Mouse (Mus musculus) G1E (cell line): ENCODE measurements around the gene Slc48a1. TPM values are rescaled to one million over a fixed set of nuclear protein-coding genes. Genes with fewer than 3 reads are reported as not detected.

ENCODE experiments used
- ATAC-seq: 2 replicates; pipeline ENCODE4 v1.8.0; 2016; ENCODE audit warnings: mild to moderate bottlenecking; ENCODE audit not compliant: insufficient number of reproducible peaks, poor library complexity, low FRiP score, severe bottlenecking; ENCODE audit errors: extremely low read depth
- DNase-seq: peaks from one replicate; pipeline ENCODE4 v3.0.0; 2012; ENCODE audit warnings: low spot score
- H3K27me3 ChIP-seq: 2 replicates; pipeline ENCODE4 v1.6.1; 2012; ENCODE audit warnings: mild to moderate bottlenecking, low read length, inconsistent platforms; ENCODE audit not compliant: insufficient read depth
- H3K36me3 ChIP-seq: replicated peaks from 2 replicates; pipeline ENCODE3; 2012; ENCODE audit warnings: mild to moderate bottlenecking, inconsistent platforms
- H3K4me1 ChIP-seq: 2 replicates; pipeline ENCODE4 v1.6.1; 2012; ENCODE audit warnings: low read depth, low read length, inconsistent platforms, mixed read lengths; ENCODE audit not compliant: insufficient read depth
- H3K4me3 ChIP-seq: 2 replicates; pipeline ENCODE4 v1.5.1; 2012; ENCODE audit warnings: low read depth, mild to moderate bottlenecking, inconsistent platforms, low read length, moderate library complexity, mixed read lengths
- H3K9me3 ChIP-seq: replicated peaks from 2 replicates; pipeline ENCODE4 v1.6.1; 2012; ENCODE audit warnings: inconsistent platforms
- CTCF ChIP-seq: IDR thresholded peaks from 2 replicates; pipeline ENCODE4 v1.5.1; 2012; ENCODE audit warnings: low read depth, low read length, inconsistent platforms, mixed read lengths
- GATA1 ChIP-seq: IDR thresholded peaks from 2 replicates; pipeline ENCODE4 v1.6.1; 2012; ENCODE audit warnings: borderline replicate concordance, low read length, inconsistent platforms, mixed read lengths
- GATA2 ChIP-seq: IDR thresholded peaks from 2 replicates; pipeline ENCODE4 v1.6.1; 2012; ENCODE audit warnings: low read depth, low read length, inconsistent platforms, borderline replicate concordance
- POLR2AphosphoS5 ChIP-seq: IDR thresholded peaks from 2 replicates; pipeline ENCODE4 v1.6.1; 2012; ENCODE audit warnings: low read depth, low read length, inconsistent platforms; ENCODE audit not compliant: insufficient replicate concordance
- TAL1 ChIP-seq: conservative IDR thresholded peaks from 2 replicates; pipeline ENCODE4 v1.6.1; 2012; ENCODE audit warnings: low read depth, low read length, inconsistent platforms, mixed read lengths
- polyA plus RNA-seq: library from polyadenylated mRNA; stranded (reverse); fragments of >175 nt; gene quantifications from 2 replicates; pipeline ENCODE4 v1.2.3, GENCODE M21; 2012
- total RNA-seq, 2 experiments: library from RNA; stranded (forward) in 1 of 2; stranded (reverse) in 1 of 2; fragments of 200-1000 nt in 1 of 2; fragments of >200 nt in 1 of 2; fragmentation: Nextera tagmentation in 1 of 2; gene quantifications; 2 replicates each; pipeline ENCODE4 v1.2.3; 2014 to 2017

Slc48a1 gene
- total and polyA plus RNA-seq, 3 experiments = 108 to 256 (median 125) TPM

DNA sequence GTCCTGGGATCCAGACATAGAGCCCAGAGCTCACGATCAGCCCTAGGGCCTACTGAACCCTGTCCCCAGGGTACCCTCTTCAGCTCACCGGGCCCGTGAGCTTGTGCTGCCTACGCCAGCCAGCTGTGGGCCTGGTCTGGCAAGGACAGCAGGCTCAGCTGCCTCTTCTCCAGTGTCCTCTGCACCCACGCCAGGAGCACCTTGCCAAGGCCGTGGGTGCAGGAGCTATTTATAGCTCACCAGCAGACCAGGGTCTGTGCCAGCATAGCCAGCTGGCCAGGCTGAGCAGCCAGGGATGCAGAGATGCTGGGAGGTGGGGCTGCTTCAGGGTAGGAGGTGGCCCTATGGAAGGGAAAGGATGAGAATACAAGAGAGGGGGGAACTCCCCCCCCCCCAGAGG lies 33.8 kb downstream of the Slc48a1 start:
- no peak overlapping the region; the same call in 1 of the 2 replicates for H3K4me3 ChIP-seq
- H3K9me3 ChIP-seq = no peaks in the 10 kb centered on the region
- TF ChIP-seq GATA2 = no peak
- no peak for ATAC-seq
- H3K27me3 ChIP-seq = no peaks in the 10 kb centered on the region
- H3K4me1 ChIP-seq = peaks cover 57% of the 10 kb centered on the region
- H3K36me3 ChIP-seq = peaks cover 98% of the 10 kb centered on the region
- no peak for DNase-seq

DNA sequence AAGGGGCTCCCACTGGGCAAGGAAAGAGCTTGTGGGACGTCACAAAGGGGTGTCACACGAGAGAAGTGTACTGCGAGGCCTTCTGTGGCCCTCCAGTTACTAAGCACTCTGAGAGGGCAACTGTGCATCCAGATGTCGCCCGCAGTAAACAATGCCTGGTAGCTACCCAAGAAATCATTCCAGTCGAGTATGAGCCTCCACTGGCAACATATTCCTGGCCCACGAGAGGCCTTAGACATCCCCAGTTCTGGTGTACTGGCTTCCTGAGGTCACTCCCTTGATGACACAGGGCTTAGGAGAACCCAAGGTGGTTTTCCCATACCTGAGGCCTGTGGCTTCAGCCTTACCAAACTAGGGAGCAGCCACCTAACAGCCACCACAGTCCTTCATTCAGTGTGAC lies 34.6 kb downstream of the Slc48a1 start:
- Histone ChIP-seq H3K27me3 (no peaks in the 10 kb centered on the region), H3K4me3 (no peak overlapping the region), H3K36me3 (peaks cover 97% of the 10 kb centered on the region), H3K9me3 (no peaks in the 10 kb centered on the region), H3K4me1 (peaks cover 63% of the 10 kb centered on the region)
- TF ChIP-seq POLR2AphosphoS5 (no peak), GATA2 (no peak), TAL1 (no peak), CTCF (no peak), GATA1 (no peak)
- ATAC-seq (no peak), DNase-seq (no peak)

DNA sequence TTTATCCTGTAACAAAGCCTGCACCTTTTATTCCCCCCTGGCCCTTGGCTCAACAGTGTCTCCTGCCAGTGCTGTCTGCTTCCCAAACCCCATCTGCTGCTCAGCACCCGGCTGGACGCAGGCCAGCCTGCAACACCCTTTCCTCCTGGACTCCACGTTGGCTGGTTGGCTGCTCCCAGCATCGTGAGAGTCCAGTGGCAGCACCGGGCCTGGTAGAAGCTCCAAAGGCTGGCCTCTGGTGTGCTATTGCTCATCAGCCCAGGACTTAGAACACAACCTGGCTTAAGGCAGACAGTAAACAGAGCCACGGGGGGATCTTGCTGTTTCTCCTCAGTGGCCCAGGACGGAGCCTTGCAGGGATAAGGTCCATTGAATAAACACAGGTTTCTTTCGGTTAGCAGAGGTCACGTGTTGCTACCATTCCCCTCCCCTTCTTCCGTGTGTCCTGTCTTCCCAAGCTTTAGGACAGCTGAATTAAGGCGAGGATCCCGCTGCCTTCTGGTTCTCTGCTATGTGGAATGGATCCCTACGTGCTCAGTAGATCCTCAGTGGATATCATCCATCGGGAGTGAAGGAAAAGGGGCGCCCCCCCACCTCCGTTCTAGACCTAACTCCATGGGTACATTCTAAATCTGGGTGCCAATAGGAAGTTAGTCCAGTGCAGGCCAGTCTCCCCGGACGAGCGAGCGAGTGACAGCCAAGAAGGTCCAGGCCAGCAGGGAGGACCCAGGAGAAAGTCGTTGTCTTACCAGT lies 35.3 kb downstream of the Slc48a1 start:
- Histone ChIP-seq H3K9me3 (no peaks in the 10 kb centered on the region), H3K4me3 (no peak overlapping the region), H3K36me3 (peaks cover 97% of the 10 kb centered on the region), H3K27me3 (no peaks in the 10 kb centered on the region), H3K4me1 (peaks cover 70% of the 10 kb centered on the region)
- DNase-seq (no peak), ATAC-seq (no peak)
- no peak for TF ChIP-seq TAL1
- TF ChIP-seq GATA1 = no peak
- no peak for TF ChIP-seq POLR2AphosphoS5
- TF ChIP-seq GATA2 = no peak
- TF ChIP-seq CTCF = no peak

DNA sequence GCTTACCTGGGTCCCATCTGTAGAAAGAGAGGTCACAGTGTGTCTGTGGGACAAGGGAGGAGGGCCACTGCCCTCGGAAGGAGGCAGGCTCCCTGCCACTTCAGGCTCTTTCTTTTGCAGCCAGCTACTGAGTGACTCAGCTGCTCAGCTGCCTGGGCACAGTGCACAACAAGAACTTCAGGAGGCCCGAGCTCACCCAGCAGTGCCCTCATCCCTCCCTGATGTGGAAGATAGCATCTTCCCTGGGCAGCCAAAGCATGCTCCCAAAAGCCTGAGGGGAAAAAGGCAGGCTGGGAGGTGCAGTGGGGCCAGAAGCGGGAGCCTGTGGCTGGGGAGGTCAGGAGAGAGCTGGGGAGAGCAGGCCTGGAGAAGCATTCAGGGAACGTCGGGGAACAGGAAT lies 36.4 kb downstream of the Slc48a1 start:
- H3K4me3 ChIP-seq = peak overlapping the region; percentile 7; the same call in 1 of the 2 replicates
- peaks cover 92% of the 10 kb centered on the region for H3K36me3 ChIP-seq
- no peaks in the 10 kb centered on the region for H3K27me3 ChIP-seq
- H3K9me3 ChIP-seq = no peaks in the 10 kb centered on the region
- ATAC-seq = no peak
- peaks cover 75% of the 10 kb centered on the region for H3K4me1 ChIP-seq
- DNase-seq = no peak
- TF ChIP-seq GATA2 = no peak
- TF ChIP-seq CTCF = no peak
- no peak for TF ChIP-seq TAL1
- no peak for TF ChIP-seq POLR2AphosphoS5
- no peak for TF ChIP-seq GATA1

DNA sequence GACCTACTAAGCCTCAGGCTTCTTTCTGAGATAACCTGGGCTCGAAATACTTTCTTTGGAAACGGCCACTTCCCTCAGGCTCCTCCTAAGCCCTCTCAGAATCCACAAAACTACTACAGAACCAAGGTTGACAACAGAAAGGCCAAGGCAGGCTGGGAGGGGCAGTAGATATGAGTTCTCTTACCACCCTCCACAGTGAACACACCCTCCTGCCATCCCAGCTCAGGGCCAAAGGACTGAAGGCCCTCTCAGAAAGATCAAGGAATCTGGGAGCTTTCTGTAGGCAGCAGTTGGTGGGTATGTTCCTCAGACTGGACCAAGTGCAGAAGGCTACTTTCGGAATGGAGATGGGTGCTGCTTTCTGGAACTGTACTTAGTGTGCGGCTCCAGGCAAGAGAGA lies 36.9 kb downstream of the Slc48a1 start:
- no peaks in the 10 kb centered on the region for H3K27me3 ChIP-seq
- DNase-seq = no peak
- H3K9me3 ChIP-seq = no peaks in the 10 kb centered on the region
- ATAC-seq = no peak
- peaks cover 80% of the 10 kb centered on the region for H3K4me1 ChIP-seq
- no peak for TF ChIP-seq TAL1
- no peak for TF ChIP-seq GATA2
- TF ChIP-seq GATA1 = no peak
- TF ChIP-seq POLR2AphosphoS5 = no peak
- TF ChIP-seq CTCF = no peak
- no peak overlapping the region for H3K4me3 ChIP-seq
- peaks cover 92% of the 10 kb centered on the region for H3K36me3 ChIP-seq

DNA sequence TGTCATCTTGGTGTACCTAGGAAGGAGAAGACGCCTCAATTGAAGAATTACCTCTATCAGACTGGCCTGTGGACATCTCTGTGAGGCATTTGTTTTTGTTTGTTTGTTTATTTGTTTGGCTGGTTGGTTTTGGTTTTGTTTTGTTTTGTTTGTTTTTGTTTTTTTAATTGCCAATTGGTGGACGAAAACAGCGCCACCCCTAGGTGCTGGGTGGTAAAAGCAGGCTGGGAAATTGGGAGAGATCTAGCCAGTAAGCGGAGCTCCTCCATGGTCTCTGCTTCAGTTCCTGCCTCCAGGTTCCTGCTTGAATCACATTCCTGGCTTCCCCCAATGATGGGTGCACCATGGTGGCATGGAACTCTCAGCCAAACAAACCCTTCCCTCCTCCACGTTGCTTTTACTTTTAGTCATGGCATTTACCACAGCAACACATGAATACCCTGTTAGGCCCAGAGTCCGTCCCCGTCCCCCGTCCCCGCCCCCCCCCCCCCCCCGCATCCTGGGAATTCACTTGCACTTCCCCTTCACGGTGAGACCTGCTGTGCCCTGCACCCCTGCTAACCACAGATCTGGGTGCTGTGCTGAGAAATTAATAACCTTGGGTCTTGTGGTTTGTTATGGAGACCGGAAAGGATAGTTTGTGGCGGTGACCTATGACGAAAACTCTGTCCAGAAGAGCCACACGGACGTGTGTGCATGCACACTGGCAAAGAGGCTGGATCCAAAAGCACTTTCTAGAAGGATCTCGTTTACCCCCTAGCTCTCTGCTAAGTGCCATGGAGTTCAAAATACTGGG lies 38.1 kb downstream of the Slc48a1 start:
- Histone ChIP-seq H3K4me1 (peaks cover 89% of the 10 kb centered on the region), H3K36me3 (peaks cover 90% of the 10 kb centered on the region)

More for the DNA sequence above, 38.1 kb downstream of the Slc48a1 start:
- Histone ChIP-seq H3K9me3 (no peaks in the 10 kb centered on the region), H3K27me3 (no peaks in the 10 kb centered on the region), H3K4me3 (no peak overlapping the region; the same call in 1 of the 2 replicates)
- ATAC-seq (peak; percentile 43), DNase-seq (peak; percentile 44)
- no peak for TF ChIP-seq GATA2
- no peak for TF ChIP-seq GATA1
- TF ChIP-seq TAL1 = no peak
- TF ChIP-seq CTCF = no peak
- TF ChIP-seq POLR2AphosphoS5 = no peak
